Mouse (Mus musculus): ENCODE measurements around the gene Sohlh1.

Gene Sohlh1

GRCm38 (mm10) chr2:25847226-25847625 is at the start of gene Sohlh1:
Gene Sohlh1, minus strand, starts transcription at chr2:25847248.
- no peak for DNase-seq (ENCODE audit: low spot score in 2 of 2)

- no peak for DNase-seq (ENCODE audit: low spot score in 2 of 2)
Measured at GRCm38 (mm10) chr2:25892440-25892839, 45.4 kb upstream of the Sohlh1 start.

- no peak for DNase-seq (ENCODE audit: low spot score in 2 of 2)
Measured at GRCm38 (mm10) chr2:25888144-25888543, 41.1 kb upstream of the Sohlh1 start.

- no peak for DNase-seq (ENCODE audit: low spot score in 2 of 2)
Measured at GRCm38 (mm10) chr2:25887226-25887625, 40.2 kb upstream of the Sohlh1 start.

GRCm38 (mm10) chr2:25884756-25885155 is 37.7 kb upstream of the Sohlh1 start:
- DNase-seq (ENCODE audit: low spot score in 2 of 2): no peak

GRCm38 (mm10) chr2:25882276-25882675 is 35.2 kb upstream of the Sohlh1 start:
- DNase-seq (ENCODE audit: low spot score in 2 of 2): no peak

- no peak for DNase-seq (ENCODE audit: low spot score in 2 of 2)
Measured at GRCm38 (mm10) chr2:25879061-25879460, 32.0 kb upstream of the Sohlh1 start.

- DNase-seq (ENCODE audit: low spot score in 2 of 2): no peak
Measured at GRCm38 (mm10) chr2:25878516-25878915, 31.5 kb upstream of the Sohlh1 start.

- DNase-seq (ENCODE audit: low spot score in 2 of 2): no peak
Measured at GRCm38 (mm10) chr2:25877736-25878268, 30.8 kb upstream of the Sohlh1 start.

GRCm38 (mm10) chr2:25877250-25877735 is 30.2 kb upstream of the Sohlh1 start:
- no peak for DNase-seq (ENCODE audit: low spot score in 2 of 2)

DNA sequence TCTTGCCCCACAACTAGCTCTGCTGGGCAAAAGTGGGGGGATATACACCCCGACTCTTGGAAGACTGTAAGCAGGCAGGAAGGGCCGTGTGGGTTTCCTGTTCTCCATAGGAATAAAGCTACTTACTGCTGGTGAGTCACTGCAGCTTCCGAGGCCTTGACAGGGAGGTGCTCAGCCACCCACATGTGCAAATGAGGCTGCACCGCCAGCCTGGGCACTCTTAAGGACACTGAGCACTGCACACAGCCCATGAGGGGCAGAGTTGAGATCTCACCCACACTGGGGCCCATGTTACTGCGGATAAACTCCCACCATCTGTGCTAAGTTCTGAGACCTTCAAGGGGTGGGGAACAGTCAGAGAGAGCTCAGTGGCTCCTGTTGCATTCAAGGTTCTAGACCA is 19.6 kb upstream of the Sohlh1 start:
- no peak for DNase-seq (ENCODE audit: low spot score in 2 of 2)

DNA sequence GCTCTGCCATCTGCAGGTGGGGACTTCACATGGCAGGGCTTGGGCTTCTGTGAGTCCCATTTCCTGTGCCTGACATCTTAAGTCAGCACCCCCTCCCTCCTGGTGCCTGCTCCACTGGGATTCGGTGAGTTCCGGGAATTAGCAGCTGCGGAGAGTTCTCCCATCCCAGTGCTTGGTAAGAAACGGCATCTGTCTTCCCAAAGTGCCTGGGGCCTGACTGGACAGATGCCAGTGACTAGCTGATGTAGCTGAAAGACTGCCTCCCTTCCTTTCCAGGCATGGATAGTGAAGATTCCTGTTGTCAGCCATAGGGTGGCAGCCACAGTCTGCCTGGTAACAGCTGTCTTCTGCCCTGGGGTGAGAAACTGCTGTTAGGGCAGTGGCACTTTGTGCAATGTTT is 18.4 kb upstream of the Sohlh1 start:
- DNase-seq (ENCODE audit: low spot score in 2 of 2): no peak

- no peak for DNase-seq (ENCODE audit: low spot score in 2 of 2)
Measured at GRCm38 (mm10) chr2:25864230-25864629, 17.2 kb upstream of the Sohlh1 start.

DNA sequence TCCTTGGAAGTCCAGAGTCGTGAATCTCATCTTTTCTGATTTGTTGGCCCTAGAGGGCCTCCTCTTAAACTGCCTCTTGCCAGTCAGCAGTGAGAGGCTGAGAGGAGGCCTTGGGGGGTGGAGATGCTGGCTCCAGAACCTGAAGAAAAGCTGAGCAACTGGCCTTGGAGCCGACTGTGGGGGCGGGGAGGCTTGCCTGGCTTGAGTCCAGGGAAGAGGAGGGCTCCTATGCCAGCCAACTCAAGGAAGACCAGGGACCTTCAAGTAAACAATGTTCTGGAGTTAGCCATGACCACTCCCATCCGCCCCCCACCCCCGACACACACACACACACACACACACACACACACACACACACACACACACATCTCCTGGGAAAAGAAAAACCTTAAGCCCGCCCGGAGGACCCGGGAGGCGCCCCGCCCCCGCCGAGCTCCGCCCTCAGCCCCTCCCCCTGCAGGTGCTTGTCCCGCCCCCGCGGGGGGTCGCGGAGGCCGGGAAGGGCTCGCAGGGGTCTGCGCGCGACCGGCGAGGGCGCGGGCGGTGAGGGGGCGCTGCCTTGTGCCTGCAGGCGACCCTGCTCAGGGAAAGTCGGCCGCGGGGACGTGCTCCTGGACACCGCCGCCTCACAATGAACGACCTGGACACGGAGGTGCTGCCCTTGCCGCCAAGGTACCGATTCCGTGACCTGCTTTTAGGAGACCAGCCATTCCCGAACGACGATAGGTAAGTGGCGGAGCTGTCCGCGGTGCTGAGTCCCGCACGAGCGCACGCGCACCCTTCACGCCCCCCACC is 16.5 kb upstream of the Sohlh1 start, which contains the start of gene Kcnt1:
Gene Kcnt1, plus strand, starts transcription at position 398 of the 795 bp plus-strand sequence.
- DNase-seq (ENCODE audit: low spot score in 2 of 2): no peak

DNA sequence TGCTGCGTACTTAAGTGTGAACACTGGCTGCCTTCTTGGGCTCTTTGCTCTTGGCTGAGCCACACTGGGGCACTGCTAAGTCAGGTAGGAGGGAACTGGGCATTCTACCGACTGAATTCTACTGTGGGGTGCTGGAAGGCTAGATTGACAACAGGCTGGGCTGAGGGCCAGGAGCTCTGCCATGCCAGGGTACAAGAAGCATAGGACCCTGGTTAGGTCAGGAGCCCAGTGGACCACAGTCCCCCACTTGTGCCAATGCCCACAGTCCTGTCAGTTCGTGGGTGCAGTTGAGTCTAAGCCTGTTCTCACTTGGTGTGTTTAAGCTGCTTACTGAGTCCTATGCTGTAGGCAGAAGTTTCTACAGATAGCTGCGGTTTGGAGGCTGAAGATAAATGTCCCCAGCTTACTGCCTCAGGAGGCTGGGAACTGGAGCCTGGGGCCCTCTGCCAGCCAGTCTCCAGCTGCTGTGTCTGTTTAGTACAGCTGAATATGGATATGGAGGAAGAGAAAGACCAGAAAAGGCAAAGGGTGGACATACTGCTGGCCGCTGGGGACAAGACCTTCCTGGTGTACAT is 15.7 kb upstream of the Sohlh1 start:
- DNase-seq (ENCODE audit: low spot score in 2 of 2): no peak

DNA sequence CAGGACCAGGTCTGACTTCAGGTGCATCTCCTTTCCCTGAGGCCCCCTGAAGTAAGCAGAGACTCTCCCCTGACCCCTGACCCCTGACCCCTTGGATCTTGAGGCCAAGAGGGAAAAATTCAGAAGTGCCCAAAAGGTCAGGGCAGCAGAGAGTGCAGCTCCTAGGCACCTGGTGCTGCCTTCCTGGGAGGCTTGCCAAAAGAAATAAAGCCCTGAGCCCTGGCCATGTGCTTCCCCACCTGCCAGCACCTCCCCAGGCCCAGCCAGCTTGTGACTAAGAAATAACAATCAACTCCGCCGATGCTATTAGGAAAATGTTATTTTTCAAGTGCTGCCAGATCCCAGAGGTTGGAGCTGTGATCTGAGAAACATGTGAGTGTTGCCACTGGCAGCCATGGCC is 15.0 kb upstream of the Sohlh1 start:
- no peak for DNase-seq (ENCODE audit: low spot score in 2 of 2)

DNA sequence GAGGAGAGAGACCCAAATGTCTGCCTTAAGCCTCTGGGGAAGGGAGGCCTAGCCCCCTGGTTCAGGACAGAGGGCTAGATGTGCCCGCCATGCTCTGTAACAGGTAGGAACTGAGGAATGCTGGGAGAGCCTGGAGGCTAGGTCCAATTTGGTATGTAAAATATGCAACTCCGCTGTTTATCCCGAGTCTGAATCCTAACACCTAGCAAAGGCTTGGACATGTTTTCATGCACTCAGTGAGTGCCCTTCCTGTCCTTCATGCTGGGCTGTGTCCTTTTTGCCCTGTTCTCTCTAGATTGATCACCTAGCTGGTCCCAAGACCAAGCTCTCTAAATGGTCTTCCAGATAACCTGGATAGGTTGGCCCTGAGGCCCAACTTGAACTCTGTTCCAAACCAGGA is 12.8 kb upstream of the Sohlh1 start:
- DNase-seq (ENCODE audit: low spot score in 2 of 2): no peak

DNA sequence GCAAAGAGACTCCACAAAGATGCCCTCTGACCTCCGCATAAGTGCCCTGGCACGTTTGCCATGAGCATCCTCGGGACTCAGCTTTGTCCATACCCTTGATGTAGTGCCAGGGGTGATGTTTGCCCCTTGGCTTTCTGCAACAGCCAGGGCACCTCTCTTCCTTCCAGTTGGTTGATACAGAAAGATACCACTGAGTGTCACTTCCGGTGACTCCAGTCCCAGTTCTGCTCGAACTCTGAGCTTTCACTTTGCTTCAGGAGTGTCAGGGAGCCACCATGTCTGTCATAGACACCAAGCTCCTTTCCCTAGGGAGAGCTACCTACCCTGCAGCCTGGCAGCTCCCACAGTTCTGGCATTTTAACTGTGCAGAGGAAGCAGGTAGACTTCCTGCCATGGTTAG is 7.0 kb upstream of the Sohlh1 start:
- DNase-seq (ENCODE audit: low spot score in 2 of 2): no peak

- DNase-seq (ENCODE audit: low spot score in 2 of 2): peak; percentile 25 to 49
Measured at GRCm38 (mm10) chr2:25852626-25853025, 5.6 kb upstream of the Sohlh1 start.

DNA sequence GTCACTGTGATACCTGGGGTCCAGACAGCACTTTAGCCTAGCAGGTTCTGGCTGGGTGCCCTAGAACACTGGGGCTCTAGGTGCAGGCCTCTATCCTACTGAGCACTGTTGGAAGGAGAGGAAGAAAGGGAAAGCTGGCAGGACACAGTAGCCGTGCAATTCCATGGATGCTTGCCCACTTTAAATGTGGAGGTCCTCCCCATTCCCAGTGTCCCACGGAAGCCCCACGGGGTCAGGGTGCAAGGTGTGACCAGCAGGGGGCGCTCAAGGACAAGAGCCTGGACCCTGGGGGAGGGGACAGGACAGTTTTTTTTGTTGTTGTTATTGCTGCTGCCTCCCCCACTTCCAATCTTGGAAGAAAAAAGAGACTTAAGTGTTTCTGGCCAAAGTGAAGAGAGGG is 3.3 kb upstream of the Sohlh1 start:
- peak; percentile 17 to 19 for DNase-seq (ENCODE audit: low spot score in 2 of 2)

- DNase-seq (ENCODE audit: low spot score in 2 of 2): no peak
Measured at GRCm38 (mm10) chr2:25846516-25846915, 532 bp downstream of the Sohlh1 start.

DNA sequence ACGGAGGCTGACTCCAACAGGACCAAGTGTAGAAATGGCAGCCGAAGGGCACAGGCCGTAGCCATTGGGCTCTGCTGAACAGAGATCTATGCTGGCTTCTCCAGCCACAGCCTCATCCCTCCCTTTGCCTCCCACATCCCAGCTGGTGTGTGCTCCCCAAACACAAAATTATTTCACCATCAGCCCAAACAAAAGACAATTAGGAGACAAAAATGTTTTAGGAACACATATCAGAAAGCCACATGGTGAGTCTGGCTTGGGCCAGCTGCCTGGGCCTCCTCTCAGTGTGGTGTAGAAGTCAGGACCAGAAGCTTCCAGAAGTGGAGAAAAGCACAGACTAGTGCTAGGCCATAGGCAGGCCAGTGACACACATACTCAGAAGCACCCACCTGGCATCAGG is 3.0 kb downstream of the Sohlh1 start:
- no peak for DNase-seq (ENCODE audit: low spot score in 2 of 2)

DNA sequence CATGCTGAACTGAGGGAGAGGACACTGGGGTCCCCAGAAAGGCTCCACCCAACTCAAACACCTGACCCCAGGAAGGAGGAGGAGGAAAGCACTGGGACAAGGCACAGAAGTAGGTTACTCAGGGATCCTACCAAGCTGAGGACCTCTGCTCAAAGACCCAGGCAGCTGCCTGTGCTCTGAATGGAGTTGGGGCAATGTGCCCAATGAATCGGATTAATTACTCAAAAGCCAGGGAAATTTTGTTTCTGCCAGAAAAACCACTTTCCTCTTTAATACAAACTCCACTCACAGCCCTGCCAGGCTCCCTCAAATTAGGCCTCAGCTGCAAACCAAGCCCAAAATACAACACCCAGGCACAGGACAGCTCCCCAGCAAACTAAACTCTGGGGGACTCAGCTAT is 4.3 kb downstream of the Sohlh1 start:
- DNase-seq (ENCODE audit: low spot score in 2 of 2): no peak

Measured in heart, adult 9 months (tissue).